Mouse (Mus musculus) layer of hippocampus, adult 18-20 months (tissue): Measurements from ENCODE around the gene Vmn1r53. TPM values are rescaled to one million over a fixed set of nuclear protein-coding genes. Genes with fewer than 3 reads are reported as not detected.
"Not testable (repeated sequence)": the region's sequence is repeated elsewhere in the genome, so short reads cannot be mapped to it uniquely, and the experiment has no call there.

Experiments
- DNase-seq, 2 experiments: peaks; one replicate each; pipeline ENCODE4 v3.0.0; 2022; ENCODE audit warnings: low spot score in 2 of 2
- long read RNA-seq: library from polyadenylated mRNA; stranded (forward); transcript quantifications from one replicate; pipeline ENCODE4 v2.0.0, GENCODE M21; 2021
- total RNA-seq, 2 experiments: library from RNA; stranded (reverse); gene quantifications; 2 replicates each; pipeline ENCODE4 v1.2.3; 2021

The Vmn1r53 gene
- not detected for total RNA-seq
- long read RNA-seq = 0 reads

- no peak for DNase-seq
Measured at GRCm38 (mm10) chr6:90224338-90224737, at the start of gene Vmn1r53. Gene Vmn1r53, minus strand, starts transcription at chr6:90224438.

DNA sequence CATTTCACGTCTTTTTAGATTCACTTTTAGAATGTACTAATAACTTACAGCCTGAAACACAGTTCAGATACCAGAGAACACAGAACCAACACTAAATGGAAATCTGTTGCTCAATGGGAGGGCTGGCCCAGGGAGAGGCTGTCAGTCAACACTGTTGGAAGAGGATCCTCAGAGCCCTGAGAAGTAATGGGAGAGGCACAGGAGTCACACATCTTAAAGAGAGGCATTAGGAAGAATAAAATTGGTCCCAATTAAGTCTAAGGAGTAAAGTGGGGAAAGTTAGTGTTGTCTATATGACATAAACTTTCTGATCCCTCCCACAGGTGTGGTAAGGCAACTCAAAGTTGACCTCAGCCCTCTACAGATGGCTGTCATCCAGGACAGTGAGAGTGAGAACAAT lies 21.8 kb upstream of the Vmn1r53 start, which contains the start of gene Vmn1r54:
TSS of gene Vmn1r54 (plus strand) at position 301 of the 400 bp plus-strand sequence.
- DNase-seq = no peak

- DNase-seq = no peak
Measured at GRCm38 (mm10) chr6:90244019-90244418, 19.8 kb upstream of the Vmn1r53 start.

DNA sequence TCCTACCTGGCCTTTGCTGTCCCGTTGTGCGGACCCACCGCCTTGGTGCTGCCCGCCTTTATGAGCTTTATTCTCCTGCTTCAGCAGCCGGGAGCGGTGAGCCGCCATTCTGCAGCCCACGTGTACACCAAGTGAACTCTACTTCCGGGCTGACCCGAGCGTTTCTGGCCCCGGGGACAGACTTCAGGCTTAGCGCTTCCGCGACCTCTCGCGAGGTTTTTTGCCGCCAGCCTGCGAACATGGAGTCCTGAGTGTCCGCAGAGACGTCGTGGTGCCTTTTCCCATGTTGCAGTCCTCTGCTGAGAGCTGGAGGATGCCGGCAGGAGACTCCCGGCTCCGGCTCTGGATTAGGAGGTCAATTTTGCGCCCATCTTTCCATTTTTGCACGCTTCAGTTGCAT lies 8.4 kb upstream of the Vmn1r53 start:
- no peak for DNase-seq

DNA sequence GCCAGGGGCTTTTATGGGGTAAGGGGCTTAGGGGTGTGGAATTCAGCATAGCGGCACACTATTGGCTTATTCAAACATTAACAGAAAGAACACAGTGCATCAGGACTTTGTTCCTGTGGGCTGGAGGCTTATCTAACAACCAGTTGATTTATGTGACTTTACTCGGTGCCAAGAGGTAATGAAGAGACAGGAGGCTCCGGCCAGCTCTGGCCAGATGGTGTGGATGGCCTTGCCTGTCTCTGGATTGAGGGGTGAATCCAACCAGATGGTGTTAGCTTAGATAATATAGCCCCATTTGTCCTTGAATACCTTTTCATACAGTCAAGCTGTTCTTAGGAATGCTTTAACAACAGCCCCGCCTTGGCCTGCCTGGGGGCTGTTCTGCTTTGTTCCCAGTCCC lies 7.9 kb upstream of the Vmn1r53 start:
- not testable (repeated sequence) for DNase-seq

DNA sequence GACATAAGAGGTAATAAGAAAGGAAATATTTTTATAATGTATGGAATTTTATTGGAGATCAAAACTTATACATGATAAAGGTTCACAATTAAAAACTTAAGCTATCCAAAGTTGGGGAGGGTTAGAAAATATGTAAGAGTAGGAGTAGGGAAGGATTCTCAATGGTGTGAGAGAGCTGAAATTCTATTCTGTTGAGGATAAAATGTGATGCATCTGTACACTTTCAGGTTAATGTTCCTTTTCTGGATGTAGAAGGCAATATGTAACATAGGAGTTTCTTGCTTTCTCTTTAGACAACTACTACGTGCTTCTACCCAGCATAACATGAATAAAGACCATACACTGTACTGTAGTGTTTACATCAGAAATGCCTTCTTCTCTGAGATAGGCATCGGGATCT lies 21.7 kb downstream of the Vmn1r53 start, which contains the start of gene V1ra8:
TSS of gene V1ra8 (plus strand) at position 301 of the 400 bp plus-strand sequence.
- not testable (repeated sequence) for DNase-seq

DNA sequence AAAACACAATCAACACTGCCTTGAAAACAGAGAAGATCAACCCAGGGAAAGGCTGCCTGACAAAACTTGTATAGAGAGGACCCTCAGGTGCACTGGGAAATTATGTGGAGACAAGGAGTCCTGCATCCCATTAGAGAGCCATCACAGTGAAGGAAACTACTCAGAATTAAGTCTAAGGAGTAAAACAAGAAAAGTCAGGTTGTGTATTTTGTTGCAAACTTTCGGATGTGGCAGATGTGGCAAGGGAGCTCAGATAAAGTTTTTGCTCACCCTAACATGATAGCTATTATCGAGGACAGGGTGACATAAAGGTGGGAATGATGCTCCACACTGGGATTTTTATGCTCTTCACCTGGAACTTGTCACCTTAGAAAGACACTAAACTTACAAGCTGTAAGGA lies 49.7 kb downstream of the Vmn1r53 start, which contains the start of gene Vmn1r52:
TSS of gene Vmn1r52 (plus strand) at position 301 of the 400 bp plus-strand sequence.
- no peak for DNase-seq

Other genes with a start within 250 kb of the Vmn1r53 start
- not detected for gene Vmn1r47, start 208.3 kb downstream of the Vmn1r53 start, total RNA-seq
- gene Vmn1r48, start 187.6 kb downstream of the Vmn1r53 start, total RNA-seq = not detected
- gene Vmn1r49, start 145.9 kb downstream of the Vmn1r53 start, total RNA-seq = not detected
- not detected for gene Vmn1r50, start 123.0 kb downstream of the Vmn1r53 start, total RNA-seq
- not detected for gene Vmn1r51, start 101.8 kb downstream of the Vmn1r53 start, total RNA-seq
- gene Vmn1r52, start 49.6 kb downstream of the Vmn1r53 start, total RNA-seq = not detected
- gene V1ra8, start 21.6 kb downstream of the Vmn1r53 start, total RNA-seq = not detected
- gene Vmn1r54, start 21.9 kb upstream of the Vmn1r53 start, total RNA-seq = not detected
- not detected for gene BC048671, start 76.8 kb upstream of the Vmn1r53 start, total RNA-seq
- not detected for gene Chst13, start 100.7 kb upstream of the Vmn1r53 start, total RNA-seq
- gene Uroc1, start 108.8 kb upstream of the Vmn1r53 start, total RNA-seq = not detected
- gene Zxdc, start 145.1 kb upstream of the Vmn1r53 start, total RNA-seq = 10 to 100 TPM; 28.4 to 28.5 TPM
- gene Cfap100, start 204.4 kb upstream of the Vmn1r53 start, total RNA-seq = 10 to 100 TPM; 12.6 to 19.4 TPM
- 10 to 100 TPM; 36.5 to 44.2 TPM for gene Klf15, start 238.1 kb upstream of the Vmn1r53 start, total RNA-seq